Mouse (Mus musculus): ENCODE results near the gene Aagab. TPM values are rescaled to one million over a fixed set of nuclear protein-coding genes. Genes with fewer than 3 reads are reported as not detected.

Aagab gene
- total RNA-seq, 2 experiments from 2014 or later: 51.2 to 51.3 TPM

DNA sequence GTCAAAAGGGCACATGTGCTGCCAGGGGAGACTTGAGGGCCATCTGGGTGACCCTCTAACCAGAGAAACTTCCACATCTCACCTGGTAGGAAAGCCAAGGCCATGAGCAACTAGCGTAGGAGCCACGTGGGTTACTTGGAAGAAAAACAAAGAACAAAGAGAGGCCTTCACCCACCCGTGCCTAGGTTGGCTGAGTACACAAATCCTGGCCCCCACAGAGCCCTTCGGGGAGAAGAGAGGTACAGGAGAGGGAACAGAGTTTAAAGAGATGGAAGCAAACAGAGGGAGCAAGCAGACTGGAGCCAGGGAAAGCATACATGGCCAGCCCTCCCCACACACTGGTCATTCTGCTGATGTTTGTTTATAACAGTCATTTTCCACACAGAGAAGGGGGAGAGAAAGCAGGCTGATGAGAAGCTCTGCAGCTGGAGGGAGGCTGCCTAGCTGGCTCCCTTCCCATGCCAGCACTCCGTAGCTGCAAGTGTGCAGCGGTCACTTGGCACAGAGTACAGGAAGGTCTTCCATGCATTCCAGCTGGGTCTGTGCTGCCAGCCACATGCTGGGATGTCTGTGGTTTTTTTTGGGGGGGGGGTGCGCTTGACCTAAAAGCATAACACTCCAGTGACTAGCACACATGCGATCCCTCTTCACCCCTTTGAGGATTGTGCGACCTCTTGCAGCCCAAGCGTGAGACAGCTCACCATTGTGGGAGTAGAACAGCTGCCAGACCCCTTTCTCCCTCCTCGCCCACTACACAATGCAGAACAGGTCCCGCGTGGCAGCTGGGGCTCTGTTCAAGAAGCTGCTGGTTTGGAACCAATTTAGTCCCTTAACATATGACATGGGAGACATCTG, 62.6 kb downstream of the Aagab start:
- intact Hi-C loops (cut with DNase I): no loop called here
- DNase-seq (ENCODE audit: low spot score in 2 of 2): no peak

DNA sequence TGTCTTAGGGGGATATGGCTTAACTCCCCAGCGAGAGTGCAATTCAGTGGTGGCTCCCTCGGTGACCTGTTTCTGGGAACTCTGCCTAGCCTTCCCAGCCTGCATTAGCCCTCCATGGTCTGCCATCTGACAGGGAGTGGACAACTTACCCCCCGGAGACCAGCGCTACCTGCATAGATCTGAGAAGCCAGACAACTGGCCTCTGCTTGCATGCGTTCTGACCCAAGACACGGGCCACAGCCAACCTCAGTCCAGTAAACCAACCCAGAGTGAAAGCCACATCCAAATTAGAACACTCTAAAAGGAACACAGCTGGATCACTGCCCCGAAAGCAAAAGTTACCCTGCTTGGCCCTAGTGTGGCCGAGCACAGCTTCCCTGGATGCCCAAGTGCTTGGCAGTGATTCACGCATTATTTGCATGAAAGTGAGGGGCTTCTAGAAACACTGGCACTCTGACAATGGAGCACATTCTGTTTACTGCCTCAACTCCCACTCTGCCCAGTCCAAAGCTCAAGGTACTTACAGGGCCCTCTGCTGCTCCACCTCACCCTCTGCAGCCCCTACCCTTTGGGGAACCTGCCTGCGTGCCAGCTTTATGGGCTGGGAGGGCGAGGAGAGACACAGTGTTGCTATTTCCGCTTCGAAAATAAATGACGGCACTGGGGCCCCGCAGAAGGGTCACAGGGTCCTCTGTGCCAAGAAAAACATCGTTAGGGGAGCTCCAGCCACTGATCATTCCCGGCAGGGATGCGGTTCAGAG, 64.3 kb downstream of the Aagab start:
- no peak for DNase-seq (ENCODE audit: low spot score in 2 of 2)
- intact Hi-C loops (cut with DNase I): no loop called here

DNA sequence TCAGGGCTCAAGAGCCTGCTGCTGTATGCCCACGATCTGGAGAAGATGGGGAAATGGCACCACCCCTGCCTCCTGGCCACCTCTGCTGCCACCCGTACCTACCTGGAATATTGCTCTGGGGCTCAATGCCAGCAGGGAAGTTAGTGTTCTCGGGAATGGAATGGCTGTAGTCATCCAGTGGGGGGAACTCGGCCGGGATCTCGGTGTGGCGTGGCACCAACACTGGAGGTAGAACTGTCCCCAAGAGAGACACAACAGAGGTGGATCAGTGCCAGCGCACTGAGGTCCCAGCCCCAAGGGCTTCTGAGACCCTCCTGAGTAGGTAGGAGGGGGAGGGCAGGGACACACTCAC, 64.9 kb downstream of the Aagab start:
- intact Hi-C loops (cut with DNase I): no loop called here
- no peak for DNase-seq (ENCODE audit: low spot score in 2 of 2)

DNA sequence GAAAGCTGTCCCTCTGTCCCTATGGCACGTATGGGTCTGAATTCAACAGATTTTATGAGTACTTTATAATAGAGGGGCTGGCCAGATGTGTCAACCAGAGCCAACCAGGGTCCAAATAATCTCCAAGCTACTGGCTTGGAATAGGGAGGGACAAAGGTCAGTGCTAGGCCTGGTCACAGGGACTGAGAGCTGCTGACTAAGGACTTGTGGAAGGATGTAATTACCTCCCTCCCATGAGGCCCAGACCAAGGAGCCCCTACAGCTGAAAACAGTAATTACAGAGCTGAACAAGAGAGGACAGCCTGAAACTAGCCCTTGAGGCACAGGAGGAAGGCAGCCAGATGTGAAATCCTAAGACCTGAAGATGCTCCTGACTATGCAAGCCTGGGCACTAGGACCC, 66.2 kb downstream of the Aagab start:
- intact Hi-C loops (cut with DNase I): no loop called here
- DNase-seq (ENCODE audit: low spot score in 2 of 2): no peak

DNA sequence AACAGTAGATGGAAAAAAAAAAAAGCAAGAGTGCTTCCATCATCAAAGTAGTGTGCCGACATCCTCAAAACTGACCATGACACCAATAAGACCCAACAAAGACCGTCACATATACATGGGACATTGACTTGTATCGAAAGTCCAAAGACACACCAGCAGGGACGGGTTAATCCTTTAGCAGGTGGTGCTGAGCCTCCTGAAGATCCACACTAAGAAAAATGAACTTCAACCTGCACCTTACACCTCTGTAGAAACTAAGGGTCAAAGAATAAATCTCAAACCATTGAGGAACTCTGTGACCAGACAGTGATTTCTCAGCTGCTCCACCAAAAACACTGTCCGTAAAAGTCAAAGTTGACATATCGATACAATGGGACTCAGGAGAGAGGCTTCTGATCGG, 67.4 kb downstream of the Aagab start:
- no peak for DNase-seq (ENCODE audit: low spot score in 2 of 2)
- intact Hi-C loops (cut with DNase I): no loop called here

DNA sequence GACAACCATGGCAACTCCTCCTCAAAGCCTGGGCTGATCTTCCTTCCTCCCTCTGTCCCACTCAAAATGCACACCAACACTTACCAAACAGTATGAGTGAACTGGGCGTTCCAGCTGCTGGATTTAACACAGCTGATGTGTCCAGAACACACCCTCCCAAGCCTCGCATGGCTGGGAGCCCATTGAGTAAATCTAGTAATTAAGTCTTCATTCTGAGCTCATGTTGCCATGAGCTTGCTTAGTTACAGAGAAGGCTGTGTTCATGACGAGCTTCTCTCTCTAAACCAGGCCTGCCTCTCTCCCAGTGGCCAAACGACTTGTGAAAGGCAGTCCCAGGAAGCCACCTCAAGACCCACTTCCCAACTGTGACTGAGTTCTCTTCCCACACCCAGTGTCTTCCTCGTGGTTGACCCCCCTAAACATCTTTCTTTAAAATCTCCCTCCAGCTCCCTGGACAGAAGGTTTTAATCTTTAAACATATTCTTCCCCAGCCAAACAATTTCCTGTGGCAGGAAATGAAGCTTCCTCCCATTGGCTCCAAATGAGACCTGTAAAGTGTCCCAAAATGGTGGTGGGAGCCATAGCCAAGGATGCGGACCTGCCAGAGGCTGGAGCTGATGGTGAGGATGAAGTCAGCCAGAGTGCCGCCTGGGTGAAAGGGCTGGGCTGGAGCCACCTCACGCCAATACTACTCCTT, 70.5 kb downstream of the Aagab start:
- DNase-seq (ENCODE audit: low spot score in 2 of 2): peak in 1 of 2 experiments; percentile 55
- intact Hi-C loops (cut with DNase I): no loop called here

GRCm38 (mm10) chr9:63673494-63673805, 71.0 kb downstream of the Aagab start:
- intact Hi-C loops (cut with DNase I): no loop called here
- no peak for DNase-seq (ENCODE audit: low spot score in 2 of 2)

DNA sequence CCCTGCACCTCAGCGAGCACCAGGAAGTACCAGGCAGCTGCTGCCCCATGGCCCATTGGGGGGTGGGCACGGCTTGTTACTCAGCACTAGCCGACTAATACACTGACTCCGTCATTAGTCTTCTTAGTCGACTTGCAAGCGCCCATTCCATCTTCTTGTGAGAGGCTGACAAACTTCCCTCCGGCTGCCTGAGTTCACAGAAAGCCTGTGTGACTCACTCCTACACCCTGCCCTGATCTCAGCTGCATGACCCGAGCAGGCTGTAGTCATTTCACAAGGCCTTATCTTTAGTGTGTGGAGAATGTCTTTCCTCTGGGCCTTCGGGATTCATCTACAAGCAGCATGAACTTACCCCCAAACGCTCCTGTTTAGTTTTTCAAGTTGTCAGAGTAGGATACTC, 72.2 kb downstream of the Aagab start:
- intact Hi-C loops (cut with DNase I): no loop called here
- DNase-seq (ENCODE audit: low spot score in 2 of 2): no peak

GRCm38 (mm10) chr9:63677621-63678020, 75.2 kb downstream of the Aagab start:
- DNase-seq (ENCODE audit: low spot score in 2 of 2): peak; percentile 45 to 90

DNA sequence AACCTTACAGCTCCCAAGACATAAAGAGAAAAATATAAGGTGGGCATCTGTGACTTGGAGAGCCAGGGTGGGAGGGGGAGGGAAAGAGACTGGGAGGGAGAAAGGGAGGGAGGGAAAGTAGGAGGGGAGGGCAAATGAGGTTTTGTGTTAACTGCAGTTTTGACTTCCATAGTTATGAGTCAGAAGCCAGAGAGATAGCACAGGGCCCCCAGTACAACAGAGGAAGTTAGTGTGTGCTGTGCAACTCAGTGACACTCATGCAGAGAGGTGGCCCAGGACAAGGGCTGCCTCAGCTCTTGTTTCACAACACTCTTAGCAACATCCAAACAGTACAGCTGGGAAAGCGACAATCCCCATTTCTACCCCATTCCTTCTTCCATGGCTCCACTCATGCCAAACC, 75.6 kb downstream of the Aagab start:
- no peak for DNase-seq (ENCODE audit: low spot score in 2 of 2)
- intact Hi-C loops (cut with DNase I): no loop called here

More at GRCm38 (mm10) chr9:63677621-63678020, 75.2 kb downstream of the Aagab start:
- intact Hi-C loops (cut with DNase I): loop anchor here (2.0 kb wide), 1 partner anchor 79 kb away; the partner anchor contains the start of gene Smad3

- DNase-seq (ENCODE audit: low spot score in 2 of 2): no peak
- intact Hi-C loops (cut with DNase I): no loop called here
Measured at GRCm38 (mm10) chr9:63682301-63682700, 79.8 kb downstream of the Aagab start.

- no peak for DNase-seq (ENCODE audit: low spot score in 2 of 2)
- intact Hi-C loops (cut with DNase I): no loop called here
Measured at GRCm38 (mm10) chr9:63682943-63683342, 80.5 kb downstream of the Aagab start.

- DNase-seq (ENCODE audit: low spot score in 2 of 2): no peak
Measured at GRCm38 (mm10) chr9:63684277-63684676, 81.8 kb downstream of the Aagab start.

DNA sequence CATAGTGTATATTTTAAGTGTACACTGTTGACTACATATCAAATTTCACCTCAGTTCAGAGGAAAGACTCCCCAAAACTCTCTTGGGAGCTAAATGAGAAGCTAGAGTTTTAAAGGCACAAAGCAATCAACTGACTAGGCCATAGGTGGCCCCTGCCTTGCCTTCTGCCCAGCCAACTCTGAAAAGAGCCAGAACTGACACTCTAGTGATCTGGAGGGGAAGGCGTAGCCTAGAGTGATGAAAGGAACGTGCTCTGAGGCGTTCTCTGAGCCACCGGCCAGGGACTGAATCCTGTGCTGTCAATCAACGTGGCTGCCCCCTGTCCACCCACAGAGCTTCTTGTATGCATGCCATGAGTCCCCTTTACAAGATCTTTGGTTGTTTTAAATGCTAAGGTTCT, 82.9 kb downstream of the Aagab start:
- intact Hi-C loops (cut with DNase I): no loop called here
- DNase-seq (ENCODE audit: low spot score in 2 of 2): no peak

More at GRCm38 (mm10) chr9:63684277-63684676, 81.8 kb downstream of the Aagab start:
- intact Hi-C loops (cut with DNase I): no loop called here

- no peak for DNase-seq (ENCODE audit: low spot score in 2 of 2)
- intact Hi-C loops (cut with DNase I): no loop called here
Measured at GRCm38 (mm10) chr9:63687413-63688015, 85.1 kb downstream of the Aagab start.

DNA sequence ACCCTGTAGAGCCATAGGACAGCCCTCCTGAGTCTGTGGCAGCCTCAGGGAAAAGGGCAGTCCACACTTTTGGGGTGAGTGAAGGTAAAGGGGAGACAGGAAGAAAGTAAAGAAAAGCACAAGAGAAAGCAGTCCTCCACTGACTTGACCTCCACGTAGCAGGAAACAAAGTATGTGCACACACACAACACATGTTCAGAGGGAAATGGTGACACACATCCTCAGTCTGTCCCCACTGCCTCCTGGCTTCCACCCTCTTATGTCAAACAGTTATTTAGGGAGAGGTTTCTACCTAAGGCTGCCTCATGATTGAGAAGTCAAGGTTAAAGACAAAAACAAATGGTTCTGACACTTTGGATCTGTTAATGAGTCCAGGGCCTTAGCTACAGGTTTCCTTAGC, 88.1 kb downstream of the Aagab start:
- intact Hi-C loops (cut with DNase I): loop anchor here (10.0 kb wide), 1 partner anchor 914 kb away; no protein-coding TSS in a partner anchor
- DNase-seq (ENCODE audit: low spot score in 2 of 2): no peak

GRCm38 (mm10) chr9:63691960-63692359, 89.5 kb downstream of the Aagab start:
- DNase-seq (ENCODE audit: low spot score in 2 of 2): no peak
- intact Hi-C loops (cut with DNase I): loop anchor here (10.0 kb wide), 1 partner anchor 913 kb away; no protein-coding TSS in a partner anchor

Data from left cerebral cortex, postnatal 25 days (tissue).